Mouse (Mus musculus): Measurements from ENCODE around the gene Fam126a.

DNA sequence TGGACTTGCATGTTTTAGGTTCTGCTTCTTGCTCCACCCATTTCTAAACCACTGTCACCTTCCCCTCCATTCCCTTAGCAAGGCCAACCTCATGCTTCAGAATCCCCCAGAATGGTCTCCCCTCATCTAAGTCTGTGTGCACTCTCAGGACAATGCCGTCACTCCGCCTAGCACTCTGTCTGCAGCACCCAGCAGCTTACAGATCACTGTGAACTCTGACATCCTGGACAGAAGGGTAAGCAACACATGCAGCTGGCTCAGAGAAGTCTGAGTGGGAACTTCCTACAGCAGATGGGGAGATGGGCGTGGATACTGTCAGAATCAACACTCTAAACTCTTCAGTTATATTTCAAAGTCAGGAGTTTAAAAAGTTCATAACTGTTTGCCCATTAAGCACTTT, 5.5 kb downstream of the Fam126a start:
- TF ChIP-seq CTCF (IDR thresholded peaks at IDR 0.05) (no peak), EP300 (IDR thresholded peaks at IDR 0.05) (no peak)

Measured in lung, postnatal 0 days (tissue).